Mouse (Mus musculus) common myeloid progenitor, adult 5-6 weeks (primary cell): ENCODE measurements at regions not wholly inside any gene's neighbourhood (a gene's known extent, or its start where the extent isn't known, plus 50 kb on each side); places are given as distances from the start of the nearest gene placed in this dataset.

Source experiments
- ATAC-seq: replicated peaks from 2 replicates; pipeline ENCODE4 v1.8.0; 2016; ENCODE audit warnings: low read depth, mild to moderate bottlenecking, moderate TSS enrichment, inconsistent platforms; ENCODE audit not compliant: poor library complexity, severe bottlenecking

DNA sequence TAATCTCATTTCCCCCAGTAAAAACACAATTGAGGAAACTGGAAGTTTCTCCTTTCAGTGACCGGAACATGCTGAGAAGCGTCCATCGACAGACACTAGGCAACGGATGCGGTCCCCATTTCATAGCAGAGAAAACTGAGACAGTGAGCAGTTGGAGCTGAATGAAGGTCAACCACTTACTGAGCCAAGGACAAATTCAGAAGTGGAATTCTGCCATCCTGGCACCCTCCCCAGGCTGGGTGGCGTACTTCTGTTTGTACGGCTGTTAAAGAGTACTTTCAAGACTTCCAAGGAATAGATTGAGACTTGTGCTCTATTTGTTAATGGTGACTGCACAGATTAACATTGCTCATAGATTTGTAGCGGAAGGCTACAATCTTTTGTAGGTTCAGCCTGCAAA, 54.2 kb upstream of the Bhlhe40 start:
- no peak for ATAC-seq

DNA sequence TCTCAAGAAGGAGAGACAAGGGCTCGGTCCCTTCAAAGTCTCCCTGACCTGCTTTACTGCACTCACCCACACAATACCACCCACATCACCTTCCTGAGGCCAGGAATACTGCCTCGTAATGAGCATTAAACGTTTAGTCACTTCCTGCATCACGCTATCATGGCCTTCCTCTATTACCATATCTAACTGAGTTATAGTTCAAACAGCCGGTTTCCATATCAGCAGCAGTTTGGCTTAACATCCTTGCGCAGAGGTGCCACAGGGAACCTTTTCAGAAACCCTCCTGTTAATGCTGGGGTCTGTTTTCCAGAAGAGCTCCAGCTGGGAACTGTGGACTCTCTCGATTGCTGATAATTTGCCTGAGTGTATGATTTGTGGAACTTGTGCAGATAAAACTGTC, 52.1 kb upstream of the Bhlhe40 start:
- ATAC-seq = peak; percentile 71
